ENCODE assay signal across 8 mouse cellular contexts in the genomic region with DNA sequence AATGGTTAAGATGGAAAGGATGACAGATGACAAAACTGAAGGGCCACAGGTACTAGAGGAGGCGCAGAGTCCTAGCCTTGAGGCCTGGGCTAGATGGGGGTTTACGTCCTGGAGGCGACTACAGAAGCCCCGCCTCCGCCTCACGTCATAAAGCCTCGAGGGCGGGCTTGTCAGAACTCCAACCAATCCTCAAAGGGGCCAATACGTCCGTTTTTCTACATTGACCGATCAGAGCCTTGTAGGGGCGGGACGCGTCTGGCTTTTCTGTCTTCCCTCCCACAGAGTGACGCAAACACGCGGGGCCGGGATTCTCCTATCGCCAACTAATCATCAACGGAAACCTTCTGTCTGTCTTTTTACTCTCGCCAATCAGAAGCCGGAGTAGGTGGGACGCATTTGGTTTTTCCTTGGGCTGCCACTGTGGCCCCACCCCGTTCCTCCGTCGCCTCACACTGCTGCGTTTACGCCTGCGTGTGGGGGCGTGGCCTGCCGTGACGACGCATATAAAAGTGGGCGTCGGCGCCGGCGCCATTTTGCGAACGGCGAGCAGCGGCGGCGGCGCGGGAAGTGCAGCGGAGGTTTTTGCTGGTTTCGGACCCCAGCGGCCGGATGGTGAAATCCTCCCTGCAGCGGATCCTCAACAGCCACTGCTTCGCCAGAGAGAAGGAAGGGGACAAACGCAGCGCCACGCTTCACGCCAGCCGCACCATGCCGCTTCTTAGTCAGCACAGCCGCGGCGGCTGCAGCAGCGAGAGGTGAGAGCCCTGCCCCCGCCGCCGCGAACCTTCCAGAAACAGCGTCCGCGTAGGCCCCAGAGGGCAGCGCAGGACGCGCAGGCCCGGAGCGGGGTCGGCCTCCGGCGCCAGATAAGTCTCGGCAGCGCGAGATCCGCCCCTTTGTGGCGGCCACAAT. TPM values are rescaled to one million over a fixed set of nuclear protein-coding genes. Genes with fewer than 3 reads are reported as not detected.
DNase-seq lines count a peak whose midpoint lies in the region; ATAC-seq lines count a peak whose summit lies in the region.

TSS of gene Oaz1 (plus strand) at position 506 of the 912 bp plus-strand sequence.

- WGBS in hindbrain, embryonic 15.5 days: under 1% methylated on average over 81 of the region's 82 CpGs

- H3K9me3 ChIP-seq in hindbrain, embryonic 15.5 days: no peaks in the 10 kb centered on the region

- peak; percentile 99 for DNase-seq in T-cell, adult 2 months (ENCODE audit: low spot score)
- DNase-seq in cerebellum, postnatal 36 days: peak; percentile 96 to 98
- DNase-seq in frontal cortex, postnatal 36 days (ENCODE audit: low spot score in 2 of 2): peak; percentile 99 to 100
- DNase-seq in left cerebral cortex, adult 11 months (ENCODE audit: low spot score): peak; percentile 100
- peak; percentile 98 to 100 for DNase-seq in lung, postnatal 4 days
- peak; percentile 99 for DNase-seq in retina, postnatal 7 days (ENCODE audit: low read depth, low spot score)
- DNase-seq in urinary bladder, adult 2 months (ENCODE audit: low spot score): peak; percentile 91

- peaks cover 19% of the 10 kb centered on the region for H3K36me3 ChIP-seq in hindbrain, embryonic 15.5 days

- H3K9ac ChIP-seq in hindbrain, embryonic 15.5 days: peak within 1 kb of the TSS; percentile 93

- peak within 1 kb of the TSS; percentile 95 for H3K4me2 ChIP-seq in hindbrain, embryonic 15.5 days

- peak; percentile 98 for ATAC-seq in hindbrain, embryonic 15.5 days (ENCODE audit: low FRiP score, low read depth)

- H3K4me1 ChIP-seq in hindbrain, embryonic 15.5 days (replicated peaks): peaks cover 25% of the 10 kb centered on the region

- peak within 1 kb of the TSS; percentile 93 for H3K27ac ChIP-seq in hindbrain, embryonic 15.5 days (replicated peaks)

- no peaks in the 10 kb centered on the region for H3K27me3 ChIP-seq in hindbrain, embryonic 15.5 days

- peak within 1 kb of the TSS; percentile 85 for H3K4me3 ChIP-seq in hindbrain, embryonic 15.5 days

RNA-seq across cellular contexts. Expression of gene Oaz1, which starts in this region (rescaled TPM):
- 1,303 and 1,311 TPM in 2 replicates for polyA plus RNA-seq in hindbrain, embryonic 15.5 days (2015; fragmentation: Nextera tagmentation; extraction: Ambion mirVana)
- polyA plus RNA-seq in urinary bladder, adult 2 months (2012; rRNA removed): 566 and 709 TPM in 2 replicates

Comparison
In these comparisons a context has a peak if more than half of its experiments do, and no peak if none do; other contexts are left out.
1. Peak in every context shown above with its lines: DNase-seq, ATAC-seq, H3K4me3 ChIP-seq and H3K27ac ChIP-seq.